Mouse (Mus musculus) skeletal muscle tissue, adult 2 months (tissue): ENCODE results near the gene Snrnp27.
A peak's percentile ranks its signal among the peaks of the same experiment; 100 is the strongest.

Source experiments
- DNase-seq: peaks from one replicate; pipeline ENCODE4 v3.0.0-alpha.2; 2012; ENCODE audit warnings: low read depth, low spot score

The Snrnp27 gene

GRCm38 (mm10) chr6:86683872-86684654 lies at the start of gene Snrnp27:
Gene Snrnp27 (minus strand): TSS chr6:86684522.
- DNase-seq, result peak; percentile 87

- peak; percentile 97 for DNase-seq
Measured at GRCm38 (mm10) chr6:86733183-86733876, 49.0 kb upstream of the Snrnp27 start, which contains the start of gene Gmcl1. Gene Gmcl1 (minus strand): TSS chr6:86733383.

- DNase-seq, result no peak
Measured at GRCm38 (mm10) chr6:86732276-86733173, 48.2 kb upstream of the Snrnp27 start.

- DNase-seq, result no peak
Measured at GRCm38 (mm10) chr6:86728711-86729110, 44.4 kb upstream of the Snrnp27 start.

GRCm38 (mm10) chr6:86721977-86722376 lies 37.7 kb upstream of the Snrnp27 start:
- DNase-seq, result no peak

- DNase-seq, result no peak
Measured at GRCm38 (mm10) chr6:86708072-86708774, 23.9 kb upstream of the Snrnp27 start.

GRCm38 (mm10) chr6:86702577-86702976 lies 18.3 kb upstream of the Snrnp27 start:
- no peak for DNase-seq

GRCm38 (mm10) chr6:86697903-86698302 lies 13.6 kb upstream of the Snrnp27 start:
- no peak for DNase-seq

GRCm38 (mm10) chr6:86696213-86696612 lies 11.9 kb upstream of the Snrnp27 start:
- DNase-seq, result no peak

- peak; percentile 18 for DNase-seq
Measured at GRCm38 (mm10) chr6:86694465-86694864, 10.1 kb upstream of the Snrnp27 start.

- DNase-seq, result no peak
Measured at GRCm38 (mm10) chr6:86689671-86690070, 5.3 kb upstream of the Snrnp27 start.

GRCm38 (mm10) chr6:86686971-86687370 lies 2.6 kb upstream of the Snrnp27 start:
- DNase-seq, result no peak

- DNase-seq, result no peak
Measured at GRCm38 (mm10) chr6:86684655-86685011, 311 bp upstream of the Snrnp27 start.

- DNase-seq, result no peak
Measured at GRCm38 (mm10) chr6:86681289-86681688, 3.0 kb downstream of the Snrnp27 start.

GRCm38 (mm10) chr6:86678341-86678740 lies 6.0 kb downstream of the Snrnp27 start:
- no peak for DNase-seq

- peak; percentile 86 for DNase-seq
Measured at GRCm38 (mm10) chr6:86670873-86671272, 13.4 kb downstream of the Snrnp27 start.

- peak; percentile 100 for DNase-seq
Measured at GRCm38 (mm10) chr6:86669240-86669727, 15.0 kb downstream of the Snrnp27 start.

GRCm38 (mm10) chr6:86668580-86669239 lies 15.6 kb downstream of the Snrnp27 start, which contains the start of gene Mxd1:
Gene Mxd1 (minus strand): TSS chr6:86669161.
- no peak for DNase-seq

- no peak for DNase-seq
Measured at GRCm38 (mm10) chr6:86667061-86667460, 17.3 kb downstream of the Snrnp27 start.

GRCm38 (mm10) chr6:86665560-86666307 lies 18.6 kb downstream of the Snrnp27 start:
- no peak for DNase-seq
